Mouse (Mus musculus) lung, adult 2 months (tissue): Measurements from ENCODE around the gene Rnf220. TPM values are rescaled to one million over a fixed set of nuclear protein-coding genes. Genes with fewer than 3 reads are reported as not detected.
A peak's percentile ranks its signal among the peaks of the same experiment; 100 is the strongest.

Experiments
- DNase-seq: peaks from one replicate; pipeline ENCODE4 v3.0.0; 2022
- H3K4me1 ChIP-seq: fragments of 200-500 bp; 2 replicates; pipeline ENCODE4 v1.6.1; 2011; ENCODE audit warnings: low read length; ENCODE audit not compliant: control insufficient read depth, insufficient read depth
- H3K4me3 ChIP-seq: fragments of 200-500 bp; replicated peaks from 2 replicates; pipeline ENCODE3; 2011; ENCODE audit warnings: low read depth, mild to moderate bottlenecking, control low read depth, low read length; ENCODE audit errors: extremely low read depth
- CTCF ChIP-seq: fragments of 200-500 bp; IDR thresholded peaks from 2 replicates; pipeline ENCODE4 v1.5.1; 2011; ENCODE audit warnings: mild to moderate bottlenecking, low read length, control low read depth; ENCODE audit not compliant: insufficient read depth
- POLR2A ChIP-seq: fragments of 200-500 bp; IDR thresholded peaks from 2 replicates; pipeline ENCODE4 v1.6.1; 2011; ENCODE audit warnings: low read depth, mild to moderate bottlenecking, control low read depth, low read length, borderline replicate concordance; ENCODE audit errors: extremely low read depth
- WGBS: fragments of 180-500 bp; shearing (Covaris S2); methylation state at CpG from one replicate; pipeline ENCODE4 v1.1.7; 2018; 5-methylcytosine and 5-hydroxymethylcytosine counted together
- polyA plus RNA-seq: library from polyadenylated mRNA; depleted of rRNA; stranded (reverse); fragments of >200 nt; gene quantifications from 2 replicates; pipeline ENCODE4 v1.2.3, GENCODE M21; 2012; rRNA removed

Gene Rnf220
- polyA plus RNA-seq, 1 experiment, result 108 TPM

DNA sequence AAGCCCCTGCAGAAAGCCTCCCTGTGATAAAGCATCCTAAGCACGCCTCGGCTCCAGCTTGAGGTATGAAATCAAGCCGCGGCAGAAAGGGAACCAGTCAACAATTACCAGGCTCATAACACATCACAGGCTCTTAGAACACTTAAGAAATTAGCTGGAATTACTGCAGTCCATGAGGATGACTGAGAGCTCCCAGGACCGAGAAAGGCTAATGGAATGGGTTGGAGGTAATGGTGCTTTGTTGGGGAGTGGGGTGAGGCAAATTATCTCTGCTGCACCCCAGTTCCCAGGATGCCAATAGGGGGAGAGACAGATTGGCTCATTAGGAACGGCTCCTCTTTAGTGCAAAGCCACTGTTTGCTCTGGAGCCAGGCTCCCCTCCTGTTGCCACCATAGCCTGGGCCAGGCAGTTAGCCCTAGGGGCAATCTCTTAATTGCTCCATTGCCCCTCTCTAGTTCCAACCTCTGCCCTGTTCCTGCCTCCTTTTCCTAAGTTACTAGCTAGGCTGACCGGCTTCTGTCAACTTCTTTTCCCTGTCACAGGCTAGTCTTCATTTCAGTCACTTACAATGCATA, 262.6 kb downstream of the Rnf220 start:
- 74% methylated on average over 7 of the region's 7 CpGs for WGBS
- TF ChIP-seq CTCF, result no peak
- TF ChIP-seq POLR2A, result no peak

DNA sequence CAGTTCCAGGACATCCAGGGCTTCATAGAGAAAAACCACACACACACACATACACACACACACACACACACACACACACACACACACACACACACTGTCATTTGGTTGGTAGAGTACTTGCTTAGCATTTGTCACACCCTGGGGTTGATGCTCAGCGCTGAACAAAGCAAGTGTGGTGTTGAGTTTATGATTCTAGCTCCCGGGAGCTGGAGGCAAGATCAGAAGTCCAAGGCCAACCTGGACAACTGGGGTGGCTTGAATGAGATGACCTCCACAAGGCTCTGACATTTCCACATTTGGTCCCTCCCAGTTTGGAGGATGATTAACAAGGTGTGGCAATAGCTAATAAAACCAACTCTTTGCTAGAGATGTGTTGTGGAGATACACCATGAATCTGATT, 265.6 kb downstream of the Rnf220 start:
- WGBS, result 90% methylated on average over 2 of the region's 2 CpGs
- Histone ChIP-seq H3K4me1 (no peaks in the 10 kb centered on the region), H3K4me3 (no peak overlapping the region)
- DNase-seq, result no peak
- TF ChIP-seq POLR2A (no peak), CTCF (no peak)

More for the DNA sequence above, 262.6 kb downstream of the Rnf220 start:
- no peaks in the 10 kb centered on the region for H3K4me1 ChIP-seq
- DNase-seq, result no peak
- no peak overlapping the region for H3K4me3 ChIP-seq

DNA sequence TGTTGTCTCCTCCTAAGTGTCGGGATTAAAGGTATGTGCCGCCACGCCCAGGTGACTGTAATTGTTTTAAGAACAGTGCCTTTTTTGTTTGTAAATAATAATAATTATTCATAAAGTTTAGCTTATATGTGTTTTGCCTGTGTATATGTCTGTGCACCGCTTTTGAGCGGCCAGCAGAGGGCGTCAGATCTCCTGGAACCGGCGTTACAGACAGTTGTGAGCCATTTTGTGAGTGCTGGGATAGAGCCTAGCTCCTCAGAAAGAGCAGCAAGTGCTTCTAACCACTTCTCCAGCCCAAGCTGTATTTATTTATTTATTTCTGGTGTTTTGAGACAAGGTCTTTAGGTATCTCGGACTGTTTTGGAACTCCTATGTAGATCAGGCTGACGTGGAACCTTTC, 266.5 kb downstream of the Rnf220 start:
- WGBS, result 55% methylated on average over 10 of the region's 10 CpGs
- TF ChIP-seq POLR2A (no peak), CTCF (peak; percentile 40)
- no peak for DNase-seq

DNA sequence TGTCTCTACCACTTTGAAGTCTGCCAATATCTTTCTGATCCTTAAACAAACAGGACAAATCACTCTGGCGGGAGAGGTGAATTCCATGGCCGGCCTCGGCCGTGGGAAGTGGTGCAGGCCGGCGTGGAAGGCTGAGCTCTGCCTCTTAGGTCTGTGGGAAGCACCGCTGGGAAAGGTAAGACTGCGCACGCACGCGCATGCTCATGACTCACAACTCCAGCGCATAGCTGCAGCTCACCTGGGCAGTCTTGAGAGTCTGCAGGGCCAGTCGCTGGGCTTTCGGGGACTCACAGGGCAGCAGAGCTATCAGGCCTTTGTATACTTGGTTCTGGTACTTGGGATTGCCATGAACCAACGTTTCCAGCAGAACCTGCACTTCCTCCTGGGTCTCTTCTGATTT, 267.3 kb downstream of the Rnf220 start:
- no peak overlapping the region for H3K4me3 ChIP-seq
- TF ChIP-seq CTCF (no peak), POLR2A (no peak)
- WGBS, result 53% methylated on average over 15 of the region's 15 CpGs
- H3K4me1 ChIP-seq, result no peaks in the 10 kb centered on the region
- DNase-seq, result no peak

More for the DNA sequence above, 266.5 kb downstream of the Rnf220 start:
- Histone ChIP-seq H3K4me1 (no peaks in the 10 kb centered on the region), H3K4me3 (no peak overlapping the region)

DNA sequence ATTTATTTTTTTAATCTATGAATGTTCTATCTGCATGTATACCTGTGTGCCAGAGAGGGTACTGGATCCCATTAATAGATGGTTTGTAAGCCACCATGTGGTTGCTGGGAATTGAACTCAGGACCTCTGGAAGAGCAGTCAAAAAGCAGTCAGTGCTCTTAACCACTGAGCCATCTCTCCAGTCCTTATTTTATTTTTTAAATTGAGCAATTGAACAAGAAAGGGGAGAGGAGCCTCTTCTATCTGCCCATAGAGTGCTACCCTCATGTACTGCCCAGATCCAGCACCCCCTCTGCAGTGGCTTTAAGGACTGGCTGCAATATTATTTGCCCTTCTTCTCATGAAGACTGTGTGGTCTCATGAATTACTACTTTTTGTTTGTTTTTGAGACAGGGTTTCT, 271.6 kb downstream of the Rnf220 start:
- no peaks in the 10 kb centered on the region for H3K4me1 ChIP-seq
- no peak for TF ChIP-seq POLR2A
- no peak for TF ChIP-seq CTCF
- no peak overlapping the region for H3K4me3 ChIP-seq
- DNase-seq, result no peak

DNA sequence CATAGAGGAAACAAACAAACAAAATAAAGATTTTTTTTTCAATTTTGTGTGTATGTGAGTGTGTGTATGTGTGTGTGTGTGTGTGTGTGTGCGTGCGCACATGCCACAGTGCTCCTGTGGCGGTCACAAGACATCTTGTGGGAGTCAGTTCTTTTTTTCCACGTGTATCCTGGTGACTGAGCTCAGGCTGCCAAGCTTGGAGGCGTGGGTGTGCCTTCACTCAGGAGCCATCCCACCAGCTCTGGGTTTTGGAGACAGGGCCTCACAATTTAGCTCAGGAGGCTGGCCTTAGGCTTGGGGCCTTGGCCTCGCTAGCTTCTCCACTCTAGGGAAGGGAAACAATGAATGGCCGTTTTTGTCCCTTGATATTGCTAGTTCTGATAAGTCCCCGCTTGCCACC, 272.7 kb downstream of the Rnf220 start:
- Histone ChIP-seq H3K4me1 (no peaks in the 10 kb centered on the region), H3K4me3 (no peak overlapping the region)
- TF ChIP-seq CTCF, result no peak
- no peak for TF ChIP-seq POLR2A
- DNase-seq, result no peak
- 78% methylated on average over 8 of the region's 8 CpGs for WGBS

DNA sequence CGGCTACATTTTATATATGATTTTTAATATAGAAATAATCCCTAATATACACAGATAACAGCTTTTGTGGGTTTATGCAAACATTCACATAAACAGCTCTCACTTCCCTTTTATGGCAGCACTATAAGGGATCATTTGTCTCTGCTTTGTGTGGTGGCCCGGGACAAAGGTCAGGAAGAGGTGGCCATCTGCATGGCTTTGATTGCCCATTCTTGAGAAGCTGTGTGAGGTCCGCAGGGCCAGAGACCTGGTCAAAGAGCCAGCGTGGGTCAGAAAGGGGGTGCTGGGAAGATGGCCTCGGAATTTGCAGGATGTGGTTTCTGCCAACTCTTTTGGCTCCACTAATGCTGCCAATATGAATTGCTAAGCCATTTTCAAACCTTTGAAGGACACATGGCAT, 273.9 kb downstream of the Rnf220 start:
- no peak for TF ChIP-seq POLR2A
- no peak for TF ChIP-seq CTCF
- no peaks in the 10 kb centered on the region for H3K4me1 ChIP-seq
- WGBS, result 56% methylated on average over 5 of the region's 5 CpGs
- H3K4me3 ChIP-seq, result no peak overlapping the region
- no peak for DNase-seq

DNA sequence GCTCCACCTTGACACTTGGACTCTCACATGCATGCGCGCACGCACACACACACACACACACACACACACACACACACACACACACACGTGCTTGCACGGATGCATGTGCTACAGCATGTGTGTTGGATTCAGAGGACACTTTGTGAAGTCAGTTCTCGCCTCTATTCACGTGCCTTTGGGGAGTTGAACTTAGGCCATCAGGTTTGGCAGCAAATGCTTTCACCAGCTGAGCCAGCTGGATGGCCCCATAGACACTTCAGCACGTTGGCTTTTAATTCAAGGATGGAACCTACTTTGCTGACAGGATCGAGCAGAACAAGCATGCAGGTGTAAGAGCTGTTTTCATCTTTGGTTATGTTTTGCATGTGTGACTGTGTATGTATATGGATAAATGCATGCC, 275.0 kb downstream of the Rnf220 start:
- no peak for DNase-seq
- no peak overlapping the region for H3K4me3 ChIP-seq
- WGBS, result 71% methylated on average over 9 of the region's 9 CpGs
- no peak for TF ChIP-seq CTCF
- H3K4me1 ChIP-seq, result no peaks in the 10 kb centered on the region; the same call in 1 of the 2 replicates

Other genes starting within 250 kb of the Rnf220 start
- gene Tmem53, start 245.1 kb downstream of the Rnf220 start, polyA plus RNA-seq, result 21.7 and 24.1 TPM in 2 replicates
- gene Armh1, start 244.9 kb downstream of the Rnf220 start, polyA plus RNA-seq, result 4.2 and 5.2 TPM in 2 replicates
- gene Eri3, start 53.3 kb upstream of the Rnf220 start, polyA plus RNA-seq, result 74.3 and 82.4 TPM in 2 replicates
- gene Dmap1, start 185.2 kb upstream of the Rnf220 start, polyA plus RNA-seq, result 18.8 and 23.5 TPM in 2 replicates
- gene Gm12845, start 227.4 kb upstream of the Rnf220 start, polyA plus RNA-seq, result not detected in 2 replicates